Mouse (Mus musculus) ES-E14 (cell line): ENCODE results near the gene Cyb5r3. TPM values are rescaled to one million over a fixed set of nuclear protein-coding genes. Genes with fewer than 3 reads are reported as not detected.

Experiments
- DNase-seq: peaks from one replicate; pipeline ENCODE4 v3.0.0-alpha.2; 2013; ENCODE audit warnings: low read depth, low spot score
- H3K27ac ChIP-seq: 2 replicates; pipeline ENCODE4 v1.5.1; 2012; ENCODE audit warnings: low read depth, mild to moderate bottlenecking, low read length, moderate library complexity, mixed read lengths; ENCODE audit not compliant: poor library complexity, insufficient read depth, severe bottlenecking
- H3K36me3 ChIP-seq: 2 replicates; pipeline ENCODE4 v1.6.1; 2012; ENCODE audit warnings: mild to moderate bottlenecking, low read length, moderate library complexity, mixed read lengths; ENCODE audit not compliant: control insufficient read depth, poor library complexity, insufficient read depth, severe bottlenecking
- H3K4me1 ChIP-seq, 2 experiments: fragments of 150-350 bp in 1 of 2; sonication (generic) in 1 of 2; 2 replicates each; pipeline ENCODE4 v1.6.1; 2012; ENCODE audit warnings: low read length in 2 of 2, mild to moderate bottlenecking in 1 of 2, mixed read lengths in 1 of 2; ENCODE audit not compliant: control insufficient read depth in 2 of 2, insufficient read depth in 2 of 2, poor library complexity in 1 of 2
- H3K4me3 ChIP-seq, 2 experiments: fragments of 150-350 bp in 1 of 2; sonication (generic) in 1 of 2; 2 replicates each; pipeline ENCODE4 v1.5.1; 2012; ENCODE audit warnings: low read length in 2 of 2, low read depth in 1 of 2, mild to moderate bottlenecking in 1 of 2, mixed read lengths in 1 of 2; ENCODE audit not compliant: insufficient read depth in 1 of 2, poor library complexity in 1 of 2, severe bottlenecking in 1 of 2
- H3K9ac ChIP-seq: 2 replicates; pipeline ENCODE4 v1.6.1; 2012; ENCODE audit warnings: low read depth, mild to moderate bottlenecking, low read length, mixed read lengths; ENCODE audit not compliant: poor library complexity, insufficient read depth, severe bottlenecking
- H3K9me3 ChIP-seq: fragments of 150-350 bp; sonication (generic); 2 replicates; pipeline ENCODE4 v1.6.1; 2012; ENCODE audit warnings: low read depth, mild to moderate bottlenecking, low read length; ENCODE audit not compliant: control insufficient read depth, insufficient read depth
- CHD2 ChIP-seq: IDR thresholded peaks from 2 replicates; pipeline ENCODE4 v1.6.1; 2014; ENCODE audit warnings: mild to moderate bottlenecking, low read depth, low read length, inconsistent platforms
- HCFC1 ChIP-seq: IDR thresholded peaks from 2 replicates; pipeline ENCODE4 v1.6.1; 2012; ENCODE audit warnings: low read length, inconsistent platforms, borderline replicate concordance; ENCODE audit not compliant: insufficient read depth
- MAFK ChIP-seq: IDR thresholded peaks from 2 replicates; pipeline ENCODE4 v1.6.1; 2014; ENCODE audit warnings: mild to moderate bottlenecking, low read depth, low read length, inconsistent platforms; ENCODE audit not compliant: insufficient read depth
- ZC3H11A ChIP-seq: IDR thresholded peaks from 2 replicates; pipeline ENCODE4 v1.6.1; 2012; ENCODE audit warnings: low read depth, mild to moderate bottlenecking, inconsistent platforms, low read length, borderline replicate concordance
- ZNF384 ChIP-seq: IDR thresholded peaks from 2 replicates; pipeline ENCODE4 v1.6.1; 2012; ENCODE audit warnings: low read depth, low read length, inconsistent platforms
- in situ Hi-C, 2 experiments: fragments of 600-800 bp; cut with MboI; formaldehyde crosslinking; loops; one replicate each; pipeline ENCODE4 v1.15.1; 2025; ENCODE audit warnings: low sequenced_read_pairs in 2 of 2, inconsistent platforms in 1 of 2; ENCODE audit not compliant: unreplicated experiment in 2 of 2
- total RNA-seq: library from RNA; depleted of rRNA; stranded (reverse); fragments of 300-350 nt; gene quantifications from 2 replicates; pipeline ENCODE4 v1.2.3, GENCODE M21; 2012

Cyb5r3 gene
- total RNA-seq, 1 experiment: 94.2 TPM

DNA sequence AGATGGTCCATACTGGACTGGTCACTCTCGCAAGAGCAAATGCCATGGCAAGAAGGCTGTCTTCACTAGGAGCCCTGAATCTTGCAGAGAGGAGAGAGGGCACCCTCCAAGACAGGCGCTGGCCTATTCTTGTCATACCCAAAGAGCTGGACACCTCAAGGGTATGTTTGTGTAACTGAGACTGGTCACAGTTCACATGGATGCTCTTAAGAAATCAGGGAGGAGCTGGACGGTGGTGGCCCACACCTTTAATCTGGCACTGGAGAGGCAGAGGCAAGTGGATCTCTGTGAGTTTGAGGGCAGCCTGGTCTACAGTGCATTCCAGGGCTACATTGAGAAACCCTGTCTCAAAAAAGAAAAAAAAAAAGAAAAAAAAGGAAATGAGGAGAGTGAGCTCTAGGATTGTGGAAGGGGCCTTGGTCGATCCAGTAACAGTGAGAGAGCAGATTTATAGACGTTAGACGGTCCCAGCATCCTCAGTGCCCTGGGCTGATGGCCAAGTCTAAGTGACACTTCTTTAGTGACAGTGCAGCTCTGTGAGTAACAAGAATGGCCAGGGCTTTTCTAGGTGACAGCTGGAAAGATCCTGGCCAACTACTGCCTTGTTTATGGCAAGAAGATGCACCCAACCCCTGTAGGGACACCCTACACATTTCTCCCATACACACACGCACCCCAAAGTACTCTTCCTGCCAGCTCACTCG lies 1.3 kb downstream of the Cyb5r3 start:
- no peaks in the 10 kb centered on the region; the same call in 1 of the 2 replicates for H3K36me3 ChIP-seq
- in situ Hi-C loops: no loop called here
- H3K9ac ChIP-seq: peak overlapping the region; percentile 82
- no peak for TF ChIP-seq CHD2
- TF ChIP-seq MAFK: no peak
- TF ChIP-seq ZNF384: no peak
- no peak for TF ChIP-seq HCFC1
- no peak for TF ChIP-seq ZC3H11A
- H3K9me3 ChIP-seq: no peaks in the 10 kb centered on the region
- peaks cover 3 to 14% of the 10 kb centered on the region in 2 experiments; a peak in 3 of 4 replicates for H3K4me1 ChIP-seq
- no peak overlapping the region for H3K27ac ChIP-seq
- DNase-seq: no peak
- H3K4me3 ChIP-seq: peak overlapping the region; percentile 88 to 92

- Histone ChIP-seq H3K27ac (no peak overlapping the region), H3K9ac (no peak overlapping the region), H3K9me3 (no peaks in the 10 kb centered on the region), H3K4me3 (no peak overlapping the region), H3K4me1 (peaks cover 4 to 22% of the 10 kb centered on the region in 2 experiments; a peak in 3 of 4 replicates), H3K36me3 (no peaks in the 10 kb centered on the region; the same call in 1 of the 2 replicates)
- in situ Hi-C loops: no loop called here
- TF ChIP-seq ZC3H11A (no peak), HCFC1 (no peak), CHD2 (no peak), MAFK (no peak), ZNF384 (no peak)
- DNase-seq: no peak
Observed at GRCm38 (mm10) chr15:83169772-83170722, 2.3 kb downstream of the Cyb5r3 start.

GRCm38 (mm10) chr15:83168875-83169771 lies 3.3 kb downstream of the Cyb5r3 start:
- Histone ChIP-seq H3K36me3 (no peaks in the 10 kb centered on the region; the same call in 1 of the 2 replicates), H3K4me3 (no peak overlapping the region), H3K4me1 (peaks cover 4 to 23% of the 10 kb centered on the region in 2 experiments; a peak in 3 of 4 replicates), H3K9me3 (no peaks in the 10 kb centered on the region), H3K9ac (no peak overlapping the region), H3K27ac (no peak overlapping the region)
- TF ChIP-seq ZNF384 (no peak), MAFK (no peak), CHD2 (no peak), ZC3H11A (no peak), HCFC1 (no peak)
- no peak for DNase-seq
- in situ Hi-C loops: no loop called here

DNA sequence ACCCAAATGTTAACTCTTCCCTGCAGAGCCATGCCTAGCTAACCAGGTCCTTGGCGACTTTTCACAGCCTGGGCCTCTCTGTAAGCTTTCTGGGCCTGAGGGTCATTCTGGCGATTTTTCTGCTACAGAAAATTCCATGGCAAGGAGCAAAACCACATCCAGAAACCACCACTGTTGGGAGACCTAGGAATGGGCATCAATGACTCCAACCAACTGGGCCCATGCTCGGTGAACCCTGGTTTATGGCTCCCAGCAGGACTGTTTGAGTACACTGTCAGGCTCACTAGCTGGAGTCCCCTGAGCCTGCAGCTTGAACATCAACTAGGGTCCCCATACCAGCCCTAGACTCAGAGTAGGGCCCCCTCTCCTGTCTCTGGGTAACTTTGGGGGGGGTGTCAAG lies 4.1 kb downstream of the Cyb5r3 start:
- no peak for DNase-seq
- Histone ChIP-seq H3K4me3 (no peak overlapping the region), H3K27ac (no peak overlapping the region), H3K9ac (no peak overlapping the region), H3K36me3 (no peaks in the 10 kb centered on the region; the same call in 1 of the 2 replicates), H3K4me1 (peaks cover 4 to 23% of the 10 kb centered on the region in 2 experiments; a peak in 3 of 4 replicates), H3K9me3 (no peaks in the 10 kb centered on the region)
- TF ChIP-seq ZC3H11A: no peak
- TF ChIP-seq MAFK: no peak
- TF ChIP-seq CHD2: no peak
- TF ChIP-seq ZNF384: no peak
- no peak for TF ChIP-seq HCFC1
- in situ Hi-C loops: no loop called here
